12 mouse cellular contexts compared by ENCODE assay signal in the genomic region with DNA sequence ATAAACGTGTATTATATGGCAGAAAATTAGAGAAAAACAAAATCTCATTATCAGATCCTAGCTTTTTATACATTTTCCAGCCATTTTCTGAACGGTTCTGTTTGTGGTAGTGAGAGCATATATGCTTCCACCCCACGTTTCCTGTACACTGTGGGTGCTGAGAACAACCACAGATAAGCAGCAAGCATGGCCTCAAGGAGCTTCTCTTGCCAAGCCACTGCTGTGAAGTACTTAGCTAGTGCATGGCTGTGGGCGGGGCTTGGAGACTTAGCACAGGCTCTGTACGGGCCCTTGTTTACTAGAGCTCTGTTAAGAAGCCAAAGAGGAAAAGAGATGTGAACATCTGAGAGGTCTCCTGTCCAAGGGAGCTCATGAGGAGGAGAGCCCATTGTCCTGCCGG. TPM values are rescaled to one million over a fixed set of nuclear protein-coding genes. Genes with fewer than 3 reads are reported as not detected.
A peak's percentile ranks its signal among the peaks of the same experiment; 100 is the strongest.
DNase-seq lines count a peak whose midpoint lies in the region; ATAC-seq and TF ChIP-seq lines count a peak whose summit lies in the region.
"Had no signal": no experiment of that assay in that cellular context is flagged by ENCODE, and none has a peak within 500 bp of the region (broad histone marks: within the 10 kb centered on the region; RNA-seq: fewer than 3 reads in every experiment).

No protein-coding gene starts in this region.

- peaks cover 49% of the 10 kb centered on the region for H3K36me3 ChIP-seq in liver, embryonic 15.5 days (replicated peaks)

- H3K4me3 ChIP-seq in liver, embryonic 15.5 days (replicated peaks) = no peak overlapping the region
- no peak overlapping the region for H3K4me3 ChIP-seq in cerebellum, adult 2 months (replicated peaks; ENCODE audit: insufficient read depth, low read depth, low read length)
- H3K4me3 ChIP-seq: embryonic facial prominence, embryonic 13.5 days; heart, embryonic 13.5 days had no signal

- H3K27me3 ChIP-seq in liver, embryonic 15.5 days = no peaks in the 10 kb centered on the region
- H3K27me3 ChIP-seq in cerebellum, adult 2 months (ENCODE audit: control insufficient read depth, insufficient read depth, low read length) = no peaks in the 10 kb centered on the region
- H3K27me3 ChIP-seq: embryonic facial prominence, embryonic 13.5 days; heart, embryonic 13.5 days had no signal

- peak; percentile 76 for ATAC-seq in liver, embryonic 15.5 days (ENCODE audit: insufficient read depth)
- peak; percentile 93 for ATAC-seq in megakaryocyte progenitor cell, adult 5-6 weeks (replicated peaks; ENCODE audit: poor library complexity)

- WGBS in liver, embryonic 15.5 days (ENCODE audit: insufficient replicate concordance) = 21% methylated on average over 6 of the region's 6 CpGs
- 59% methylated on average over 6 of the region's 6 CpGs for WGBS in cerebellum, adult 2 months

- TF ChIP-seq CTCF in brain, embryonic 14.5 days (IDR thresholded peaks at IDR 0.05; ENCODE audit: borderline replicate concordance, extremely low read depth, insufficient read depth, insufficient read length) = no peak
- no peak for TF ChIP-seq CTCF in cerebellum, adult 2 months (IDR thresholded peaks at IDR 0.05; ENCODE audit: borderline replicate concordance, insufficient read depth, low read depth, low read length)

- H3K27ac ChIP-seq in liver, embryonic 15.5 days (replicated peaks) = no peak overlapping the region
- no peak overlapping the region for H3K27ac ChIP-seq in cerebellum, adult 2 months (ENCODE audit: insufficient read depth, low read length)
- H3K27ac ChIP-seq: embryonic facial prominence, embryonic 13.5 days; heart, embryonic 13.5 days had no signal

- H3K4me1 ChIP-seq in liver, embryonic 15.5 days (replicated peaks) = peaks cover 20% of the 10 kb centered on the region
- H3K4me1 ChIP-seq in cerebellum, adult 2 months (ENCODE audit: control insufficient read depth, insufficient read depth, low read length) = no peaks in the 10 kb centered on the region
- H3K4me1 ChIP-seq: embryonic facial prominence, embryonic 13.5 days had no signal

- no peak for TF ChIP-seq POLR2A in brain, embryonic 14.5 days (IDR thresholded peaks at IDR 0.05; ENCODE audit: borderline replicate concordance, extremely low read depth, insufficient read depth, insufficient read length, poor library complexity, severe bottlenecking)
- TF ChIP-seq POLR2A in cerebellum, adult 2 months (IDR thresholded peaks at IDR 0.05; ENCODE audit: borderline replicate concordance, insufficient read depth, low read length) = no peak

- H3K9me3 ChIP-seq in liver, embryonic 15.5 days (replicated peaks) = no peaks in the 10 kb centered on the region
- H3K9me3 ChIP-seq: embryonic facial prominence, embryonic 13.5 days; heart, embryonic 13.5 days had no signal

- DNase-seq in CD4-positive helper T cell, adult 2 months (ENCODE audit: low read depth, low spot score) = peak; percentile 73
- peak; percentile 11 for DNase-seq in brain, embryonic 14.5 days (ENCODE audit: low read depth)
- DNase-seq in cerebellum, adult 2 months = no peak
- DNase-seq in adrenal gland, postnatal 36 days = no peak
- no peak for DNase-seq in embryo, embryonic 11 days
- DNase-seq in neural tube, embryonic 10.5 days (ENCODE audit: extremely low spot score, low spot score) = no peak
- DNase-seq: kidney, adult 11 months; midbrain, embryonic 14.5 days had no signal

- H3K9ac ChIP-seq in liver, embryonic 15.5 days = no peak overlapping the region
- H3K9ac ChIP-seq: embryonic facial prominence, embryonic 13.5 days; heart, embryonic 13.5 days had no signal

- H3K4me2 ChIP-seq in liver, embryonic 15.5 days = no peak overlapping the region
- H3K4me2 ChIP-seq: embryonic facial prominence, embryonic 13.5 days; heart, embryonic 13.5 days had no signal

RNA-seq across cellular contexts. Expression of a gene that starts 20.8 kb away (rescaled TPM):
- polyA plus RNA-seq in brain, embryonic 14.5 days (2012; rRNA removed) = 10.7 and 12.2 TPM in 2 replicates
- polyA plus RNA-seq in liver, embryonic 15.5 days (2015; fragmentation: Nextera tagmentation; extraction: Ambion mirVana) = 3.8 and 4.3 TPM in 2 replicates
- total RNA-seq in megakaryocyte progenitor cell, adult 5-6 weeks (2015) = 12.3 and 12.7 TPM in 2 replicates
- 13.0 and 16.5 TPM in 2 replicates for total RNA-seq in megakaryocyte progenitor cell, adult 5-6 weeks (2017)
- 12.1 and 12.4 TPM in 2 replicates for polyA plus RNA-seq in cerebellum, adult 2 months (2012; rRNA removed)
- total RNA-seq in adrenal gland, postnatal 36 days (2021) = 10 to 100 TPM; 25.5 to 33.2 TPM

RNA-seq across cellular contexts. Expression of a gene that starts 39.7 kb away (rescaled TPM):
- 6.5 and 10.6 TPM in 2 replicates for polyA plus RNA-seq in brain, embryonic 14.5 days (2012; rRNA removed)
- polyA plus RNA-seq in liver, embryonic 15.5 days (2015; fragmentation: Nextera tagmentation; extraction: Ambion mirVana) = 12.5 and 12.8 TPM in 2 replicates
- total RNA-seq in megakaryocyte progenitor cell, adult 5-6 weeks (2015) = 11.1 and 12.1 TPM in 2 replicates
- 6.9 and 9.6 TPM in 2 replicates for total RNA-seq in megakaryocyte progenitor cell, adult 5-6 weeks (2017)
- 8.9 and 9.7 TPM in 2 replicates for polyA plus RNA-seq in cerebellum, adult 2 months (2012; rRNA removed)
- 10 to 100 TPM; 27.8 to 29.2 TPM for total RNA-seq in adrenal gland, postnatal 36 days (2021)

RNA-seq across cellular contexts. Expression of a gene that starts 48.9 kb away (rescaled TPM):
- polyA plus RNA-seq in brain, embryonic 14.5 days (2012; rRNA removed) = 36.8 and 44.7 TPM in 2 replicates
- 20.0 and 21.5 TPM in 2 replicates for polyA plus RNA-seq in liver, embryonic 15.5 days (2015; fragmentation: Nextera tagmentation; extraction: Ambion mirVana)
- total RNA-seq in megakaryocyte progenitor cell, adult 5-6 weeks (2015) = 71.8 and 84.3 TPM in 2 replicates
- total RNA-seq in megakaryocyte progenitor cell, adult 5-6 weeks (2017) = 106 and 118 TPM in 2 replicates
- polyA plus RNA-seq in cerebellum, adult 2 months (2012; rRNA removed) = 86.0 and 97.4 TPM in 2 replicates
- 100 to 1,000 TPM; 101 to 162 TPM for total RNA-seq in adrenal gland, postnatal 36 days (2021)

Comparison
In these comparisons a context has a peak if more than half of its experiments do, and no peak if none do; other contexts are left out.
1. DNase-seq: peak in CD4-positive helper T cell, adult 2 months (single experiment) and brain, embryonic 14.5 days (single experiment); none in cerebellum, adult 2 months (0 of 2), adrenal gland, postnatal 36 days (0 of 2), embryo, embryonic 11 days (single experiment) and neural tube, embryonic 10.5 days (single experiment).